Mouse (Mus musculus) macrophage (primary cell): ENCODE results near the gene Nfib. TPM values are rescaled to one million over a fixed set of nuclear protein-coding genes. Genes with fewer than 3 reads are reported as not detected.

Source experiments
- H3K27ac ChIP-seq: fragments of 350-480 bp; formaldehyde crosslinking; 2 replicates; pipeline ENCODE4 v1.9.0; 2021
- H3K36me3 ChIP-seq: fragments of 350-480 bp; formaldehyde crosslinking; 2 replicates; pipeline ENCODE4 v1.9.0; 2021; ENCODE audit errors: inconsistent target
- H3K4me3 ChIP-seq: fragments of 350-480 bp; formaldehyde crosslinking; 2 replicates; pipeline ENCODE4 v1.9.0; 2021; ENCODE audit errors: inconsistent target
- H3K79me2 ChIP-seq: fragments of 350-480 bp; formaldehyde crosslinking; 2 replicates; pipeline ENCODE4 v1.9.0; 2021; ENCODE audit errors: inconsistent target
- WGBS: methylation state at CpG from one replicate; pipeline ENCODE4 v1.1.7; 2026; ENCODE audit warnings: inconsistent platforms; ENCODE audit not compliant: missing documents; 5-methylcytosine and 5-hydroxymethylcytosine counted together
- polyA plus RNA-seq: library from polyadenylated mRNA; stranded (reverse); fragments of 250-400 nt; gene quantifications from 3 replicates; pipeline ENCODE4 v1.2.4, GENCODE M21; 2018; ENCODE audit warnings: inconsistent platforms

The Nfib gene
- polyA plus RNA-seq, 1 experiment from 2014 or later: not detected

DNA sequence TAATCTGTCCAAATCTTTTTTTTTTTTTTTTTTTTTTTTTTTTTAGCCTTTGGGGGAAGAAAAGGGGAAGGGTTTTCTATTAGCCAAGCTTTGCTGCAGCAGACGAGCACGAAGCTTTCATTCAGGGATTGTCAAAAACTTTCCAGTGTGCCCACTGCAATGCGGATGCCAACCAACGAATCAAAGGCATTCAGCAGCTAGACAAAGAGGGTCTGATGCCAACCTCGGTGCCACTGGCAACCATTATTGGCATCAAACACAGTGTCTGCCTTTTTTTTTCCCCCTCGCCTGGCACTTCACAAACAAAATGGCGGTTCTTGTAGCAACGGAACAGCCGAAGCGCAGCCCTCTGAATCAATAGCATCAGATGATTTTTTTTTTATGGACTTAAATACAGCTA is 210.7 kb downstream of the Nfib start:
- 84% methylated on average over 10 of the region's 10 CpGs for WGBS
- Histone ChIP-seq H3K4me3 (no peak overlapping the region), H3K79me2 (no peaks in the 10 kb centered on the region), H3K36me3 (no peaks in the 10 kb centered on the region), H3K27ac (no peak overlapping the region)

DNA sequence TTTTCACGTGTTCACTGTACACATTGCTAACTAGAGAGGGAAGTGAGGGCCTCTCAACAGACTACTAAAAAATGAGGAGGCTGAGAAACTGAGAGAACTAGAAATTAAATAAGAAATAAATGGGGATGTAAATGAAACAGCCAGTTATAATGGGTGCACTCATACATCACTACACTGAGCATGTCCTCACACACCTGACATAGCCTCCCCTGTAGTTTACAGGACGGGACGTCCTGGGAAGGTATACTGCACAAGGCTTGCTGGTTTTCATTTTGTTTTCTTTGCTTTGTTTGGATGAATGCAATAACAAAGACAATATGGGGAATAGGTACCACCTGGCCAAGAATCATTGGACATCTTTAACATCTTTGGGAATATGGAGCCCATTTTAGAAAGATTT is 211.1 kb downstream of the Nfib start:
- 74% methylated on average over 3 of the region's 3 CpGs for WGBS
- H3K4me3 ChIP-seq: no peak overlapping the region
- no peaks in the 10 kb centered on the region for H3K79me2 ChIP-seq
- no peaks in the 10 kb centered on the region for H3K36me3 ChIP-seq
- no peak overlapping the region for H3K27ac ChIP-seq

DNA sequence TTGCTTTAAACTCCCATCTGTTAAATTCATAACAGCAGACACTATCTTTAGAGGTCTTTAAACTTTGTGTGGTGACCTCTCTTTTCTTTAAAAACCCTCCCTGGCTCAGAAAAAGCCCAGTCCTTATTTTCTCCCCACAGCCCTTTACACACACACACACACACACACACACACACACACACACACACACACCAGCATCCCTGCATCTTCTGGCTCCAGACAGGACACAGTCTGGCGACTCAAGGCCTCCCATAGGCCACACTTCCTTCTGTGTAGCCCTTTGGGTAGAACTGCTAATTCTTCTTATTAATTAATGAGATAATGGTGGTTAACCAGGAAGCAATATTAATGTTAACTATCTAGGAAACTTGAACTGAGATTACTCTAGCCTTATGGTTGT is 211.7 kb downstream of the Nfib start:
- H3K27ac ChIP-seq: no peak overlapping the region
- WGBS: 86% methylated on average over 1 of the region's 1 CpGs
- no peak overlapping the region for H3K4me3 ChIP-seq
- H3K36me3 ChIP-seq: no peaks in the 10 kb centered on the region
- no peaks in the 10 kb centered on the region for H3K79me2 ChIP-seq

DNA sequence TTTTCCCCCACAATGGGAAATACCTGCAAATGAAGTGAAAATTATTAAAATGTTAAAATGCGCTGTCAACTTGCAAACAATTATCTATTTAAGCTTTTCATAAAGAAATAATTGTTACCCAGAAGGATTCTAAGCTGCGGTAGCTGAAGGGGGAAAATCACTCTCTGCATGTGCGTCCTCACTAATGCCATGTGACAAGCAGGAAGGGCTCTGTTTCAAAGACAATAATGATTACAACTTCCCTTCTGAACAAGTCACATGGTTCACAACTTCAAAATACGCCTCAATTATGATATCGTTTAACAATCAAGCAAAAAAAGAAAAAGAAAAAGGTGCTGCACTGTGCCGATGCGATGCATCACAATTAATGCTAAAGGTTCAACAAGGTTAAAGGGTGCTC is 212.2 kb downstream of the Nfib start:
- no peak overlapping the region for H3K27ac ChIP-seq
- 97% methylated on average over 7 of the region's 7 CpGs for WGBS

DNA sequence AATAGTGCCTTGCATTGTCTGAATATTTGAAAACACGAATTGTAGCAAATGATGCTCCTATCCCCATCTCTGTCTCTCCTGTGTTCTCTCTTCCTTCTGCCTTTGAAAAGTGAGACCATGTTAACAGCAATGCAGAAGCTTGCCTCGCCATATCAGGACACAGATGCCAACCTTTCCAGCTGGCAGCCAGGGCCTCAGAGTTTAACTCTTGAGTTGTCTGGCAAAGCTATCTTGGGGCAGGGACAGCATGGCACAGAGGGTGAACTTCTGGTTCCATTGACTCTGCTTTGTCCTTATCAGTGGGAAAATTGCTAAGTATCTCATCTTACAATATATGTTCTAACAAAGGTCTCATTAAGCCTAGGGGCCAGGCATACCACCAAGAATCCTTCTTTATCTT is 212.8 kb downstream of the Nfib start:
- Histone ChIP-seq H3K4me3 (no peak overlapping the region), H3K36me3 (no peaks in the 10 kb centered on the region)
- 76% methylated on average over 2 of the region's 2 CpGs for WGBS

More for the DNA sequence above, 212.2 kb downstream of the Nfib start:
- Histone ChIP-seq H3K4me3 (no peak overlapping the region), H3K36me3 (no peaks in the 10 kb centered on the region), H3K79me2 (no peaks in the 10 kb centered on the region)

GRCm38 (mm10) chr4:82489939-82490338 is 215.6 kb downstream of the Nfib start:
- WGBS: 74% methylated on average over 2 of the region's 2 CpGs
- Histone ChIP-seq H3K36me3 (no peaks in the 10 kb centered on the region), H3K79me2 (no peaks in the 10 kb centered on the region), H3K4me3 (no peak overlapping the region), H3K27ac (no peak overlapping the region)

More for the DNA sequence above, 212.8 kb downstream of the Nfib start:
- Histone ChIP-seq H3K27ac (no peak overlapping the region), H3K79me2 (no peaks in the 10 kb centered on the region)

- H3K79me2 ChIP-seq: no peaks in the 10 kb centered on the region
- no peak overlapping the region for H3K27ac ChIP-seq
- 86% methylated on average over 2 of the region's 2 CpGs for WGBS
- H3K4me3 ChIP-seq: no peak overlapping the region
- H3K36me3 ChIP-seq: no peaks in the 10 kb centered on the region
These were observed 219.6 kb downstream of the Nfib start for GRCm38 (mm10) chr4:82485910-82486309.

DNA sequence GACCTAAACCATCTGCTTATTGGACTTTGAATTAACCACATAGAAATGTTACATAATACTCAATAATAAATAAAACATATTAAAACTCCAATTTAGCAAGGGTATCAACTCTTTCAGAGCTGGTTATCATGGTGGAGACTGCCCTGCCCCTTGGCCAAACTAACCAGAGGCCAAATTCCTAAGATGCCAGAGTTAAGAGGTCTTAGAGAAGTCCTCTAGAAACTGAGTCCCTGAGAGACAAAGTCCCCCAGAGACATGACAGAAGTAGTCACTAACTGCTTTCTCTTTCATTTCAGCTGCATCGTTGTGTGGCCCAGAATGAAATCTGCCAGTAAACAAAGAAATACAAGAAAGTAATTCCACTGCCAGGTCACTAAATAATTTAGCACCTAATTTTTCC is 221.7 kb downstream of the Nfib start:
- 63% methylated on average over 1 of the region's 1 CpGs for WGBS
- no peak overlapping the region for H3K27ac ChIP-seq
- no peaks in the 10 kb centered on the region for H3K36me3 ChIP-seq
- H3K4me3 ChIP-seq: no peak overlapping the region
- no peaks in the 10 kb centered on the region for H3K79me2 ChIP-seq

DNA sequence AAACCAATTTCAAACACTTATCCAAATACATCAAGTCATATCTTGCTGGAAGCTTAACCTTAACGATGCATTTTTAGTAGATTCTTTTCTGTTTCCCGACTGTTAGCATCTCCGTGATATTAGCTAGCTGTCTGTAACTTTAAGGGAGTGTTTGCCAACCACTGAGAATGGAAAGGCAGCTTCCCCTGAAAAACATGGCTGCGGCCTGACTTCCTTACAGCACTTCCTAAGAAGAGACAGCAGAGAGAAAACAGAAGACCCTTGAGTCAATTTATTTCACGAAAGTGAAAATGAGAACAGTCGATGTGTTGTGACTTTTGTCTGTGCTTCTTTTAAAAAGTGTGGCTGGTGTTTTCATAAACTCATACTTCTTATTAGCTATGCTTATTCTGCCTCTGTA is 222.3 kb downstream of the Nfib start:
- 87% methylated on average over 6 of the region's 6 CpGs for WGBS
- Histone ChIP-seq H3K27ac (no peak overlapping the region), H3K4me3 (no peak overlapping the region), H3K36me3 (no peaks in the 10 kb centered on the region), H3K79me2 (no peaks in the 10 kb centered on the region)

DNA sequence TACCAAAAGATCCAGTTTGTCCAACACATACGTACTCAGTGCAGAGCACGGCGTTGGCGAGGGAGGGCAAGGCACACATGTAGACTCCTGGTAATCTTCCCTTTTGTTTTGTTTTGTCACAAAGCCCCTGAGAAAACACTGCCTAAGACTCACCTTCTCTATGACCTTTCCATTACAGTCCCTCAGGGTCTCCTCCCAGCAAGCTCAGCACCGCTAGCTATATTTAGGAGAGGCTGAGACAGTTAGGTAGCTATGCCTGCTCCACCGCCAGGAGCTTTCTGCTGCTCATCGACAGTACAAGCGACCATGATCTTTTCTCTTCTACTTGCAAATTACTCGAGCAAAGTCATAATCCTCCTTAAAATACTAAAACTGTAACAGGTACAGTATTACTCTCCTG is 224.9 kb downstream of the Nfib start:
- H3K36me3 ChIP-seq: no peaks in the 10 kb centered on the region
- no peaks in the 10 kb centered on the region for H3K79me2 ChIP-seq
- no peak overlapping the region for H3K4me3 ChIP-seq
- H3K27ac ChIP-seq: no peak overlapping the region
- WGBS: 93% methylated on average over 9 of the region's 9 CpGs

- WGBS: 65% methylated on average over 4 of the region's 4 CpGs
- Histone ChIP-seq H3K79me2 (no peaks in the 10 kb centered on the region), H3K36me3 (no peaks in the 10 kb centered on the region), H3K27ac (no peak overlapping the region), H3K4me3 (no peak overlapping the region)
These were observed 226.2 kb downstream of the Nfib start for GRCm38 (mm10) chr4:82479394-82479793.

GRCm38 (mm10) chr4:82477742-82478141 is 227.8 kb downstream of the Nfib start:
- Histone ChIP-seq H3K36me3 (no peaks in the 10 kb centered on the region), H3K4me3 (no peak overlapping the region), H3K27ac (no peak overlapping the region), H3K79me2 (no peaks in the 10 kb centered on the region)
- WGBS: 95% methylated on average over 2 of the region's 2 CpGs

GRCm38 (mm10) chr4:82476411-82476810 is 229.1 kb downstream of the Nfib start:
- Histone ChIP-seq H3K79me2 (no peaks in the 10 kb centered on the region), H3K27ac (no peak overlapping the region), H3K36me3 (no peaks in the 10 kb centered on the region), H3K4me3 (no peak overlapping the region)
- 83% methylated on average over 2 of the region's 2 CpGs for WGBS

- WGBS: 92% methylated on average over 5 of the region's 5 CpGs
- H3K36me3 ChIP-seq: no peaks in the 10 kb centered on the region
- H3K27ac ChIP-seq: no peak overlapping the region
- no peak overlapping the region for H3K4me3 ChIP-seq
- H3K79me2 ChIP-seq: no peaks in the 10 kb centered on the region
These were observed 231.2 kb downstream of the Nfib start for GRCm38 (mm10) chr4:82474334-82474733.

GRCm38 (mm10) chr4:82470938-82471320 is 234.6 kb downstream of the Nfib start:
- H3K27ac ChIP-seq: no peak overlapping the region
- WGBS: 94% methylated on average over 3 of the region's 3 CpGs
- H3K4me3 ChIP-seq: no peak overlapping the region
- H3K79me2 ChIP-seq: no peaks in the 10 kb centered on the region
- H3K36me3 ChIP-seq: no peaks in the 10 kb centered on the region

GRCm38 (mm10) chr4:82470212-82470937 is 235.2 kb downstream of the Nfib start:
- no peak overlapping the region for H3K4me3 ChIP-seq
- no peaks in the 10 kb centered on the region for H3K79me2 ChIP-seq
- H3K27ac ChIP-seq: no peak overlapping the region
- WGBS: 74% methylated on average over 5 of the region's 5 CpGs
- no peaks in the 10 kb centered on the region for H3K36me3 ChIP-seq
